Mouse (Mus musculus): Measurements from ENCODE around the gene Smcp.

Gene Smcp

GRCm38 (mm10) chr3:92588858-92589257 lies at the start of gene Smcp:
Gene Smcp, minus strand, starts transcription at chr3:92588997.
- no peak for DNase-seq (ENCODE audit: low spot score in 2 of 2)

GRCm38 (mm10) chr3:92638653-92638991 lies 49.8 kb upstream of the Smcp start:
- no peak for DNase-seq (ENCODE audit: low spot score in 2 of 2)

GRCm38 (mm10) chr3:92637745-92638652 lies 49.2 kb upstream of the Smcp start:
- DNase-seq (ENCODE audit: low spot score in 2 of 2), result no peak

- no peak for DNase-seq (ENCODE audit: low spot score in 2 of 2)
Observed at GRCm38 (mm10) chr3:92621560-92621959, 32.8 kb upstream of the Smcp start, which contains the start of gene Lce6a. Gene Lce6a, minus strand, starts transcription at chr3:92621660.

GRCm38 (mm10) chr3:92609804-92610203 lies 21.0 kb upstream of the Smcp start:
- no peak for DNase-seq (ENCODE audit: low spot score in 2 of 2)

GRCm38 (mm10) chr3:92607392-92607791 lies 18.6 kb upstream of the Smcp start, which contains the start of gene 2210017I01Rik:
Gene 2210017I01Rik, minus strand, starts transcription at chr3:92607492.
- DNase-seq (ENCODE audit: low spot score in 2 of 2), result no peak

GRCm38 (mm10) chr3:92602169-92602568 lies 13.4 kb upstream of the Smcp start:
- DNase-seq (ENCODE audit: low spot score in 2 of 2), result no peak

GRCm38 (mm10) chr3:92600456-92600855 lies 11.7 kb upstream of the Smcp start:
- DNase-seq (ENCODE audit: low spot score in 2 of 2), result no peak

GRCm38 (mm10) chr3:92599973-92600372 lies 11.2 kb upstream of the Smcp start:
- no peak for DNase-seq (ENCODE audit: low spot score in 2 of 2)

- no peak for DNase-seq (ENCODE audit: low spot score in 2 of 2)
Observed at GRCm38 (mm10) chr3:92598429-92598828, 9.6 kb upstream of the Smcp start.

GRCm38 (mm10) chr3:92587190-92587589 lies 1.6 kb downstream of the Smcp start:
- DNase-seq (ENCODE audit: low spot score in 2 of 2), result no peak

- DNase-seq (ENCODE audit: low spot score in 2 of 2), result no peak
Observed at GRCm38 (mm10) chr3:92585055-92585454, 3.7 kb downstream of the Smcp start.

GRCm38 (mm10) chr3:92583164-92583826 lies 5.5 kb downstream of the Smcp start:
- DNase-seq (ENCODE audit: low spot score in 2 of 2), result no peak

GRCm38 (mm10) chr3:92579508-92579907 lies 9.3 kb downstream of the Smcp start:
- no peak for DNase-seq (ENCODE audit: low spot score in 2 of 2)

- no peak for DNase-seq (ENCODE audit: low spot score in 2 of 2)
Observed at GRCm38 (mm10) chr3:92578652-92579413, 10.0 kb downstream of the Smcp start.

- DNase-seq (ENCODE audit: low spot score in 2 of 2), result no peak
Observed at GRCm38 (mm10) chr3:92573449-92574041, 15.3 kb downstream of the Smcp start, which contains the start of gene Ivl. Gene Ivl, minus strand, starts transcription at chr3:92573735.

- no peak for DNase-seq (ENCODE audit: low spot score in 2 of 2)
Observed at GRCm38 (mm10) chr3:92572514-92573155, 16.2 kb downstream of the Smcp start.

- DNase-seq (ENCODE audit: low spot score in 2 of 2), result no peak
Observed at GRCm38 (mm10) chr3:92568752-92569151, 20.0 kb downstream of the Smcp start.

GRCm38 (mm10) chr3:92565418-92565817 lies 23.4 kb downstream of the Smcp start:
- no peak for DNase-seq (ENCODE audit: low spot score in 2 of 2)

- no peak for DNase-seq (ENCODE audit: low spot score in 2 of 2)
Observed at GRCm38 (mm10) chr3:92534411-92534810, 54.4 kb downstream of the Smcp start, which contains the start of gene 2310046K23Rik. Gene 2310046K23Rik, minus strand, starts transcription at chr3:92534511.
